Mouse (Mus musculus) forebrain, embryonic 16.5 days (tissue): ENCODE measurements around the gene Ms4a4d. TPM values are rescaled to one million over a fixed set of nuclear protein-coding genes. Genes with fewer than 3 reads are reported as not detected.
"Not testable (repeated sequence)": the region's sequence is repeated elsewhere in the genome, so short reads cannot be mapped to it uniquely, and the experiment has no call there.

ENCODE experiments used
- ATAC-seq: fragments of 200-750 bp; cut with Nextera tagmentation; 2 replicates; pipeline ENCODE4 v1.8.0; 2017; ENCODE audit warnings: mild to moderate bottlenecking, moderate library complexity
- H3K27ac ChIP-seq: fragments of 300-500 bp; sonication (generic); 2 replicates; pipeline ENCODE4 v1.5.1; 2014; ENCODE audit warnings: low read length, control low read depth
- H3K27me3 ChIP-seq: fragments of 300-500 bp; sonication (generic); replicated peaks from 2 replicates; pipeline ENCODE4 v1.6.1; 2014; ENCODE audit warnings: low read length; ENCODE audit not compliant: control insufficient read depth, insufficient read depth
- H3K36me3 ChIP-seq: fragments of 300-500 bp; sonication (generic); 2 replicates; pipeline ENCODE4 v1.6.1; 2014; ENCODE audit not compliant: control insufficient read depth, insufficient read depth
- H3K4me1 ChIP-seq: fragments of 300-500 bp; sonication (generic); replicated peaks from 2 replicates; pipeline ENCODE4 v1.6.1; 2014; ENCODE audit warnings: low read length; ENCODE audit not compliant: control insufficient read depth, insufficient read depth
- H3K4me2 ChIP-seq: fragments of 300-500 bp; sonication (generic); 2 replicates; pipeline ENCODE4 v1.6.1; 2014; ENCODE audit warnings: mild to moderate bottlenecking, low read length, control low read depth
- H3K4me3 ChIP-seq: fragments of 300-500 bp; sonication (generic); replicated peaks from 2 replicates; pipeline ENCODE4 v1.5.1; 2014; ENCODE audit warnings: mild to moderate bottlenecking, low read length, control low read depth
- H3K9ac ChIP-seq: fragments of 300-500 bp; sonication (generic); replicated peaks from 2 replicates; pipeline ENCODE4 v1.6.1; 2014; ENCODE audit warnings: low read depth, low read length, control low read depth
- H3K9me3 ChIP-seq: fragments of 300-500 bp; sonication (generic); 2 replicates; pipeline ENCODE4 v1.6.1; 2016; ENCODE audit warnings: low read length; ENCODE audit not compliant: control insufficient read depth
- WGBS: fragments of 180-500 bp; shearing (Covaris S2); extraction: QIAGEN DNeasy Blood & Tissue Kit; methylation state at CpG from one replicate; pipeline ENCODE4 v1.1.7; 2014; 5-methylcytosine and 5-hydroxymethylcytosine counted together
- polyA plus RNA-seq: library from polyadenylated mRNA; unstranded; fragments of >200 nt; fragmentation: Nextera tagmentation; extraction: Ambion mirVana; gene quantifications from 2 replicates; pipeline ENCODE4 v1.2.1, GENCODE M21; 2015

Ms4a4d gene
- polyA plus RNA-seq, 1 experiment from 2014 or later, result not detected

DNA sequence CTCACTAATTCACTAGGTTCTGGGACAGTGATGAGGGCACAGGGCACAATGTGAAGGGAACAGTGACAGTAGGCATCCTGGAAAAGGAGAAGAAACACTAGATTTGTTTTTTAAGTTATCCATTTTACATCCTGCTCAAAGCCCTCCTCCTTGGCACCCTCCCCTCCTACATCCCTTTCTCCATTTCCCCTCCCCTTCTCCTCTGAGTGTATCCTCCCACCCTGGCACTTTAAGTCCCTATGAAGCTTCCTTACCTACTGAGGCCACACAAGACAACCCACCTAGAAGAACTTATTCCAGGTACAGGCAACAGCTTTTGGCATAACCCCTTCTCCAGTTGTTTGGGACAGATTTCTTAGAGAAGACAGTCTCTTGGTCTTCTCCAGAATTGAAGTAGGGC, 20.4 kb upstream of the Ms4a4d start, which contains the start of gene Ms4a6b:
Ms4a6b (plus strand) TSS at position 267 of the 400 bp plus-strand sequence.
- H3K9me3 ChIP-seq, result no peaks in the 10 kb centered on the region
- H3K27me3 ChIP-seq, result no peaks in the 10 kb centered on the region
- H3K4me3 ChIP-seq, result no peak within 1 kb of the TSS
- no peaks in the 10 kb centered on the region for H3K4me1 ChIP-seq
- ATAC-seq, result no peak
- H3K9ac ChIP-seq, result no peak within 1 kb of the TSS
- no peak within 1 kb of the TSS for H3K4me2 ChIP-seq
- no peak within 1 kb of the TSS for H3K27ac ChIP-seq
- H3K36me3 ChIP-seq, result no peaks in the 10 kb centered on the region

- Histone ChIP-seq H3K4me2 (no peak overlapping the region), H3K4me3 (no peak overlapping the region), H3K36me3 (no peaks in the 10 kb centered on the region), H3K27me3 (no peaks in the 10 kb centered on the region), H3K27ac (no peak overlapping the region), H3K9ac (no peak overlapping the region), H3K9me3 (no peaks in the 10 kb centered on the region), H3K4me1 (no peaks in the 10 kb centered on the region)
- no peak for ATAC-seq
- WGBS, result 77% methylated on average over 4 of the region's 4 CpGs
These were observed 19.8 kb upstream of the Ms4a4d start for GRCm38 (mm10) chr19:11516845-11517244.

DNA sequence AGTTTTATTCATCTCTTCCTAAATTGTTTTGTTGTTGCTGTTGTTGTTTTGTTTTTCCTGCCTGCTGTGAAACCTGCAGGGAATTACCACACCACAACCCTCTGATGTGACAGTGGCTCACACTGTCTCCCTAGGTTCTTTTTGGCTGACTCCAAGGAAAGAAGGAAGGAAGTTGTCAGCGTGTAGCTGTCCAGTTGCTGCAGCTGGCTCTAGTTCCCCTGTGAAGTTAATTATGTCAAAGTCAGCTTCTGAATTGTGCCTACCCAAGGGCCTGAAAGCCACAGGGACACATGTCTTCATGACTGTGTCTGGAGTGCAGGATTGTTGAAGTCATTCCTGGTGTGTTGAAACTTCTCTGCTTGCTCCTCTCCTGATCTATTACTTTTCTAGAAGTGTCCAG, 19.2 kb upstream of the Ms4a4d start:
- H3K4me2 ChIP-seq, H3K4me1 ChIP-seq, H3K9ac ChIP-seq, H3K27me3 ChIP-seq, ATAC-seq, H3K27ac ChIP-seq, H3K9me3 ChIP-seq, H3K36me3 ChIP-seq, H3K4me3 ChIP-seq: not testable (repeated sequence)
- WGBS, result 67% methylated on average over 1 of the region's 1 CpGs

DNA sequence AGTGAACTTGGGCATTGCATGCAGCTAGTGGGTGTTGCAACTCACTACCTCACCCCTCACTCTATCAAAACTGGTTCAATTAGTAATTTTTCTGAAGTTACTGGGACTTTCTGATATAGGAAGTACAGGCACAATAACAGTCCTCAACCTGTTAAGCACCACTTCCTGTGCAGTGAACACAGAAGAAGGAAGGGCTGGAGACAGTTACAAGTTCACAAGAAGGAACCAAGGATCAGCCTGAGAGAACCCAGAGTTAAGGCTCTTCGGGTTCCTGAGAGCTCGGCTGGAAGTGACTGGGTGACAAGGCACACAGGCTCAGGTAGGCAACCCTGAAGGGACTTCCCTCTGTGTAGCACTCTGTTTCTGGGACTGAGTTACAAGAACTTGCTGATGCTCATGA, 18.2 kb upstream of the Ms4a4d start:
- H3K36me3 ChIP-seq, H3K4me1 ChIP-seq, H3K9ac ChIP-seq, H3K4me3 ChIP-seq, H3K4me2 ChIP-seq, H3K27ac ChIP-seq, H3K27me3 ChIP-seq, H3K9me3 ChIP-seq, ATAC-seq: not testable (repeated sequence)
- WGBS, result 90% methylated on average over 2 of the region's 2 CpGs

GRCm38 (mm10) chr19:11520146-11520545, 16.5 kb upstream of the Ms4a4d start:
- no peak for ATAC-seq
- Histone ChIP-seq H3K36me3 (no peaks in the 10 kb centered on the region), H3K4me2 (no peak overlapping the region), H3K4me3 (no peak overlapping the region), H3K27ac (no peak overlapping the region), H3K4me1 (no peaks in the 10 kb centered on the region), H3K9me3 (no peaks in the 10 kb centered on the region), H3K9ac (no peak overlapping the region), H3K27me3 (no peaks in the 10 kb centered on the region)
- 88% methylated on average over 3 of the region's 3 CpGs for WGBS

DNA sequence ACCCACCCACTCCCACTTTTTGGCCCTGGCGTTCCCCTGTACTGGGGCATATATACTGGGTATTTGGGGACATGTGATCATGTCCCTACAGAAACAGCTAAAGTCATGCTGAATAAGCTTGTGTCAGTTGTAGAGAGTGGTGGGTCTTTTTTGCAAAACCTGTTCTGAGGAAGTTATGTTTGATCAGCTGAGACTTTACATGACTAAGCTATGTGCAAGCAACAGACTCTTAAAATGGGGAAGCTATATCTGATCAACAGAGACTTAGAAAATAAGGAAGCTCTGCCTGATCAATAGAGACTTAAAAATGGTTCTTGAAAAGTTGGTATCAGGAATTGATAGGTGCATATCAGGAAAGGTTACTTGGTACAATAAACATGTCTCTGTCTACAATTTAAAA, 3.2 kb upstream of the Ms4a4d start:
- no peaks in the 10 kb centered on the region for H3K36me3 ChIP-seq
- H3K4me2 ChIP-seq, result no peak overlapping the region
- no peaks in the 10 kb centered on the region for H3K27me3 ChIP-seq
- 72% methylated on average over 1 of the region's 1 CpGs for WGBS
- no peaks in the 10 kb centered on the region for H3K9me3 ChIP-seq
- no peak overlapping the region for H3K4me3 ChIP-seq
- H3K4me1 ChIP-seq, result no peaks in the 10 kb centered on the region
- ATAC-seq, result no peak
- H3K9ac ChIP-seq, result no peak overlapping the region
- no peak overlapping the region for H3K27ac ChIP-seq

DNA sequence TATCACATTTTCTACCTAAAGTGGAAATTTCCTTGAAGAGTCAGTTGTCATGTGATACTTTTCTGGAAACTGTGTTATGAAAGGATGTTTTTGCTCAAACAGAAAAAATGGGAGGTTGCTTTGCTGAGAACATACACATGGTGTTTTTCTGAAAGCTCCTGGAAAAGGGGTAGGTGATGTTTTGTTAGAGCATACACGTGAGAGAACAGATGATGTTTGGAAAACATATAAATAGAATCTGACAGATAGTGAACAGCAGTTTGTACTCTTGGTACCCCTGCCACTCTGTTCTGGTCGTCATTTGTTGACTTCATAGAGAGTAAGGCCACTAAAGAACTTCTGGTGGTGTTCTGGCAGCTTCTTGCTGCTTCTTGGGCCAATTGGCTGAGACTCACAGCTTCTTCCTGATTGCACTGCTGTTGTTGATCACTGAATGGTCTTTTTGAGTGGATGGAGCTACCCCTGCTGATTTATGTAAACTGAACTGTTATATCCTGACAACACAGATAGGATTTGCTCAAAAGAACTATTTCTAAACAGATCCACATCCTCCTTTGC, 2.6 kb upstream of the Ms4a4d start:
- ATAC-seq, result no peak
- WGBS, result 73% methylated on average over 2 of the region's 2 CpGs

DNA sequence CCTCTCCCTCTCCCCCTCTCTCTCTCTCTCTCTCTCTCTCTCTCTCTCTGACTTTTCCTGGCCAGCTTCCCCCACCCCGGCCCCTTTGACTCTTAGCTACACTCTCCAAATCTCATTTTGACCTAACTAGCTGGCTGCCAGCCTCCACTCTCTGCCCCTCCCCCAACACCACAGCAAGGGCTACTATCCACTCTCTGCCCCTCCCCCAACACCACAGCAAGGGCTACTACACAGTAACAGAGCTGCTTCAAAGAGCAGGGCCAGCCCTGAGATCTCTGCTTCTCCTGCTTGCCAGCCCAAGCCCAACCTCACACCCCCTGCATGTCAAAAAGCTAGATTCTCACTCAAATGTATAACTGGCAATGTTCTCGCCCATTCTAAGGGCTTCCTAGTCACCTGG, 735 bp downstream of the Ms4a4d start:
- H3K4me2 ChIP-seq, result no peak overlapping the region
- H3K27ac ChIP-seq, result no peak overlapping the region
- H3K27me3 ChIP-seq, result no peaks in the 10 kb centered on the region
- H3K9me3 ChIP-seq, result no peaks in the 10 kb centered on the region
- H3K4me3 ChIP-seq, result no peak overlapping the region
- WGBS, result 18% methylated on average over 2 of the region's 2 CpGs
- H3K9ac ChIP-seq, result no peak overlapping the region
- no peaks in the 10 kb centered on the region for H3K4me1 ChIP-seq
- no peak for ATAC-seq
- H3K36me3 ChIP-seq, result no peaks in the 10 kb centered on the region

More for the DNA sequence above, 2.6 kb upstream of the Ms4a4d start:
- Histone ChIP-seq H3K27me3 (no peaks in the 10 kb centered on the region), H3K27ac (no peak overlapping the region), H3K4me1 (no peaks in the 10 kb centered on the region), H3K9me3 (no peaks in the 10 kb centered on the region), H3K4me3 (no peak overlapping the region), H3K36me3 (no peaks in the 10 kb centered on the region), H3K4me2 (no peak overlapping the region), H3K9ac (no peak overlapping the region)

GRCm38 (mm10) chr19:11540166-11540821, 3.7 kb downstream of the Ms4a4d start:
- H3K27me3 ChIP-seq, H3K36me3 ChIP-seq, H3K4me3 ChIP-seq, H3K9me3 ChIP-seq, H3K4me1 ChIP-seq, ATAC-seq, H3K9ac ChIP-seq, H3K27ac ChIP-seq, H3K4me2 ChIP-seq: not testable (repeated sequence)
- 90% methylated on average over 1 of the region's 1 CpGs for WGBS

DNA sequence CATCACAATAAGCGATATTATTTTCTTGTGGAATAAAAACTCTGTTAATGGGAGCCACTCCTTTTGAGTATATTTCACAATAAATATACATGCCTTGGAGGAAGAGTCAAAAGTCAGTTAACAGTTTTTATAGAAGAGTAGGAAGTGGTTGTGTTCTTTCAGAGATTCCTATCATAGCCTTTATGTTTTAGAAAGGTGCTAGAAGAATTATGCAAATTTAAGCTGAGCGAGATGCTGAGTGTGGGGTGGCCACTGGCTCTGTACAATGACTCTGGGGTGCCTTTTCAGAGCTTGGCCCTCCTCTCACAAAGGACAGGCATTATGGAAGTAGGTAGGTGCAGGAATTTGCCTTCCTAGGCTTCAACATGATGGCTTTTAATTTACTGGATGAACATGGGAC, 7.8 kb downstream of the Ms4a4d start:
- not testable (repeated sequence) for ATAC-seq, H3K9ac ChIP-seq, H3K27me3 ChIP-seq, H3K36me3 ChIP-seq, H3K4me2 ChIP-seq, H3K4me1 ChIP-seq, H3K27ac ChIP-seq, H3K9me3 ChIP-seq, H3K4me3 ChIP-seq
- WGBS, result 81% methylated on average over 2 of the region's 2 CpGs
